Mouse (Mus musculus) heart, embryonic 16.5 days (tissue): ENCODE results near the gene Slc13a3. TPM values are rescaled to one million over a fixed set of nuclear protein-coding genes. Genes with fewer than 3 reads are reported as not detected.
"Not testable (repeated sequence)": the region's sequence is repeated elsewhere in the genome, so short reads cannot be mapped to it uniquely, and the experiment has no call there.

Experiments
- ATAC-seq: fragments of 200-750 bp; cut with Nextera tagmentation; replicated peaks from 2 replicates; pipeline ENCODE4 v1.8.0; 2017; ENCODE audit warnings: moderate number of reproducible peaks; ENCODE audit not compliant: insufficient read depth, low FRiP score; ENCODE audit errors: extremely low read depth
- H3K27ac ChIP-seq: fragments of 300-500 bp; sonication (generic); 2 replicates; pipeline ENCODE4 v1.5.1; 2014; ENCODE audit warnings: mild to moderate bottlenecking, low read length, control low read depth, moderate library complexity
- H3K27me3 ChIP-seq: fragments of 300-500 bp; sonication (generic); 2 replicates; pipeline ENCODE4 v1.6.1; 2014; ENCODE audit warnings: low read length, mixed read lengths; ENCODE audit not compliant: control insufficient read depth, insufficient read depth
- H3K36me3 ChIP-seq: fragments of 300-500 bp; sonication (generic); 2 replicates; pipeline ENCODE4 v1.6.1; 2014; ENCODE audit not compliant: control insufficient read depth, insufficient read depth
- H3K4me1 ChIP-seq: fragments of 300-500 bp; sonication (generic); 2 replicates; pipeline ENCODE4 v1.6.1; 2014; ENCODE audit warnings: low read length, mixed read lengths; ENCODE audit not compliant: control insufficient read depth, insufficient read depth
- H3K4me2 ChIP-seq: fragments of 300-500 bp; sonication (generic); 2 replicates; pipeline ENCODE4 v1.6.1; 2014; ENCODE audit warnings: low read depth, mild to moderate bottlenecking, control low read depth, low read length
- H3K4me3 ChIP-seq: fragments of 300-500 bp; sonication (generic); 2 replicates; pipeline ENCODE4 v1.5.1; 2014; ENCODE audit warnings: mild to moderate bottlenecking, control low read depth, low read length
- H3K9ac ChIP-seq: fragments of 300-500 bp; sonication (generic); 2 replicates; pipeline ENCODE4 v1.6.1; 2014; ENCODE audit warnings: low read length, control low read depth
- H3K9me3 ChIP-seq: fragments of 300-500 bp; sonication (generic); replicated peaks from 2 replicates; pipeline ENCODE4 v1.6.1; 2016; ENCODE audit warnings: low read length; ENCODE audit not compliant: control insufficient read depth
- WGBS: fragments of 180-500 bp; shearing (Covaris S2); extraction: QIAGEN DNeasy Blood & Tissue Kit; methylation state at CpG from one replicate; pipeline ENCODE4 v1.1.7; 2014; 5-methylcytosine and 5-hydroxymethylcytosine counted together
- polyA plus RNA-seq: library from polyadenylated mRNA; unstranded; fragments of >200 nt; fragmentation: Nextera tagmentation; extraction: Ambion mirVana; gene quantifications from 2 replicates; pipeline ENCODE4 v1.2.1, GENCODE M21; 2015

The Slc13a3 gene
- polyA plus RNA-seq: 0.20 and 0.25 TPM in 2 replicates

GRCm38 (mm10) chr2:165473003-165473402, at the start of gene Slc13a3:
TSS of gene Slc13a3 (minus strand) at chr2:165473230.
- 3% methylated on average over 31 of the region's 35 CpGs for WGBS
- Histone ChIP-seq H3K4me1 (no peaks in the 10 kb centered on the region), H3K9me3 (no peaks in the 10 kb centered on the region), H3K27ac (no peak within 1 kb of the TSS), H3K4me2 (peak within 1 kb of the TSS; percentile 47), H3K36me3 (no peaks in the 10 kb centered on the region), H3K27me3 (peaks cover 28% of the 10 kb centered on the region), H3K4me3 (peak within 1 kb of the TSS; percentile 20; the same call in 1 of the 2 replicates), H3K9ac (no peak within 1 kb of the TSS)
- no peak; the same call in 1 of the 2 replicates for ATAC-seq

- no peaks in the 10 kb centered on the region for H3K27me3 ChIP-seq
- H3K4me2 ChIP-seq: no peak overlapping the region
- no peak overlapping the region for H3K27ac ChIP-seq
- H3K9ac ChIP-seq: no peak overlapping the region
- WGBS: 91% methylated on average over 20 of the region's 20 CpGs
- peaks cover 4% of the 10 kb centered on the region for H3K4me1 ChIP-seq
- no peak overlapping the region for H3K4me3 ChIP-seq
- ATAC-seq: no peak
- no peaks in the 10 kb centered on the region for H3K36me3 ChIP-seq
- no peaks in the 10 kb centered on the region for H3K9me3 ChIP-seq
Measured at GRCm38 (mm10) chr2:165515178-165515728, 42.2 kb upstream of the Slc13a3 start.

GRCm38 (mm10) chr2:165512870-165513600, 40.0 kb upstream of the Slc13a3 start:
- H3K4me3 ChIP-seq: no peak overlapping the region
- 18% methylated on average over 11 of the region's 11 CpGs for WGBS
- peaks cover 4% of the 10 kb centered on the region for H3K4me1 ChIP-seq
- no peak for ATAC-seq
- H3K36me3 ChIP-seq: no peaks in the 10 kb centered on the region
- H3K4me2 ChIP-seq: no peak overlapping the region
- no peak overlapping the region for H3K9ac ChIP-seq
- H3K27ac ChIP-seq: no peak overlapping the region
- no peaks in the 10 kb centered on the region for H3K9me3 ChIP-seq
- no peaks in the 10 kb centered on the region for H3K27me3 ChIP-seq

GRCm38 (mm10) chr2:165512426-165512825, 39.4 kb upstream of the Slc13a3 start:
- Histone ChIP-seq H3K36me3 (no peaks in the 10 kb centered on the region), H3K9me3 (no peaks in the 10 kb centered on the region), H3K9ac (no peak overlapping the region), H3K27me3 (no peaks in the 10 kb centered on the region), H3K4me1 (peaks cover 4% of the 10 kb centered on the region), H3K4me3 (no peak overlapping the region), H3K4me2 (no peak overlapping the region), H3K27ac (no peak overlapping the region)
- ATAC-seq: no peak
- 52% methylated on average over 7 of the region's 7 CpGs for WGBS

GRCm38 (mm10) chr2:165511530-165511929, 38.5 kb upstream of the Slc13a3 start:
- not testable (repeated sequence) for H3K36me3 ChIP-seq, H3K27ac ChIP-seq, H3K4me2 ChIP-seq, ATAC-seq, H3K9ac ChIP-seq, H3K4me1 ChIP-seq, H3K27me3 ChIP-seq, H3K9me3 ChIP-seq, H3K4me3 ChIP-seq
- WGBS: 78% methylated on average over 4 of the region's 4 CpGs

- not testable (repeated sequence) for ATAC-seq, H3K9me3 ChIP-seq, H3K27me3 ChIP-seq, H3K9ac ChIP-seq, H3K4me2 ChIP-seq, H3K27ac ChIP-seq, H3K4me1 ChIP-seq, H3K36me3 ChIP-seq, H3K4me3 ChIP-seq
- 86% methylated on average over 2 of the region's 2 CpGs for whole genome bisulfite sequencing
Measured at GRCm38 (mm10) chr2:165510914-165511458, 38.0 kb upstream of the Slc13a3 start.

GRCm38 (mm10) chr2:165510466-165510865, 37.4 kb upstream of the Slc13a3 start:
- ATAC-seq: no peak
- Histone ChIP-seq H3K4me3 (no peak overlapping the region), H3K4me1 (peaks cover 4% of the 10 kb centered on the region), H3K4me2 (no peak overlapping the region), H3K27ac (no peak overlapping the region), H3K9me3 (no peaks in the 10 kb centered on the region), H3K9ac (no peak overlapping the region), H3K27me3 (no peaks in the 10 kb centered on the region), H3K36me3 (no peaks in the 10 kb centered on the region)
- 41% methylated on average over 5 of the region's 5 CpGs for WGBS

GRCm38 (mm10) chr2:165509686-165510085, 36.7 kb upstream of the Slc13a3 start:
- Histone ChIP-seq H3K36me3 (no peaks in the 10 kb centered on the region), H3K27me3 (no peaks in the 10 kb centered on the region), H3K9ac (no peak overlapping the region), H3K9me3 (no peaks in the 10 kb centered on the region), H3K4me1 (peaks cover 4% of the 10 kb centered on the region), H3K4me3 (no peak overlapping the region), H3K27ac (no peak overlapping the region), H3K4me2 (no peak overlapping the region)
- no peak for ATAC-seq
- WGBS: 50% methylated on average over 9 of the region's 9 CpGs
